Mouse (Mus musculus) brain, adult 2 months (tissue): ENCODE measurements around the gene Apol8.
"Not testable (repeated sequence)": the region's sequence is repeated elsewhere in the genome, so short reads cannot be mapped to it uniquely, and the experiment has no call there.

ENCODE experiments used
- DNase-seq: peaks from one replicate; pipeline ENCODE4 v3.0.0; 2011; ENCODE audit warnings: low read depth, low spot score

Gene Apol8

GRCm38 (mm10) chr15:77698656-77699055 lies 58.1 kb downstream of the Apol8 start, which contains the start of gene Apol7e:
Gene Apol7e, plus strand, starts transcription at chr15:77698857.
- DNase-seq, result not testable (repeated sequence)
